Mouse (Mus musculus): ENCODE data around the gene Dcun1d5.
A peak's percentile ranks its signal among the peaks of the same experiment; 100 is the strongest.
"Not testable (repeated sequence)": the region's sequence is repeated elsewhere in the genome, so short reads cannot be mapped to it uniquely, and the experiment has no call there.

The Dcun1d5 gene

GRCm38 (mm10) chr9:7184172-7184896 lies at the start of gene Dcun1d5, which contains the start of gene Dync2h1:
Dcun1d5 (plus strand) TSS chr9:7184520.
Dync2h1 (minus strand) TSS chr9:7184446.
- peak; percentile 91 to 93 for DNase-seq

DNA sequence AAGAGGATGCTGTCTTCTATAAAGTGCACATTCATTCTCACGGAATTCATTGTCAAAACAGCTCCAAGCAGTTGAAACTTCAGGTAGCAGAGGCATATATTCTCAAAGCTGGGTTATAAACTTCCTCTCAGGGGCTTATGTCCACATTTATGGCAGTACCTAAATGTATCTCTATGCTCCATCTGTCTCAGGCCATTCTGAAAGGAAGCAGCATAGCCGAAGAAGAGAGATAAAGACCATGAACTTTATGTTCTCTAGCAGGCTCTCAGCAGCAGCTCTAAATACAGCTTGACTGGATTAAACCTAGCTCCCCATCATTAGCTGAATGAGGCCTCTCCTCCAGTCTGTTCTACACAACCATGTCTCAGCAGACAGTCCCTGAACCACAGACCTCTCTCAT lies 29.9 kb upstream of the Dcun1d5 start:
- no peak for DNase-seq

DNA sequence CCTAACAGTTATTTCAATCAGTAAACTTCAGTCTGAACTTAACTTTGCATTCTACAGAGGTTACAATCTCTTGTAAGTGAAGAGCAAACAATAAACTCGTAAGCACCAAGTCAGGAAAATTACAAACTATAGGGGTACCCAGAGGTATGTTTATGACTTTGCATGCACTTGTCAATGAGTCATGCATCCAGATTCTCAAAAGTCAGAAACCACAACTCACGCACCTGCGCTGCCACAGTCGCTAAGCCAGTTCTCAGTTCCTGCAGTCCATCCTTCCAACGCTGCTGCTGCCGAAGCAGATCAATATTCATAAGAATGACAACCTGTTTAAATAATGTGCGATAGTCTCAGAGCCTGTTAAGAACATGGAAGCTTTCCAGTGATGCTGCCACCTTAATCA lies 25.7 kb upstream of the Dcun1d5 start:
- no peak for DNase-seq

DNA sequence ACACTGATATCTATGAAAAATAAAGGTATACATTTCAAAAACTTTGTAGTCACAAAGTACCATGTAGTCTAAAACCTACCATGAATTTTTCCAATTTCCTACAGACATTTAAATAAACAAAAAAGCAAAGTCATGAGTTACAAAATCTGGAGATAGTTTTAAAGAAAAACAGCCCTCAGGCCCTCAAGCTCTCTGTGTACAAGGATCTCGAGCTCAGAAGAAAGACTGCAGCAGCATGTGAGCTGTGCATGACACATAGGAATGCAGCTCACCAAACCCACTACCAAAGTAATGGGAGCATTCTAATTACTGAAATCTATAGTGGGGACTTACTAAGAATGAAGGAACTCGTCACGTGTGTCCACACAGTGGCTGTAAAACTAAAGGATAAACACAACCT lies 24.6 kb upstream of the Dcun1d5 start:
- no peak for DNase-seq

- DNase-seq = no peak
Measured at GRCm38 (mm10) chr9:7160688-7161087, 23.6 kb upstream of the Dcun1d5 start.

GRCm38 (mm10) chr9:7167339-7167998 lies 16.9 kb upstream of the Dcun1d5 start:
- no peak for DNase-seq

DNA sequence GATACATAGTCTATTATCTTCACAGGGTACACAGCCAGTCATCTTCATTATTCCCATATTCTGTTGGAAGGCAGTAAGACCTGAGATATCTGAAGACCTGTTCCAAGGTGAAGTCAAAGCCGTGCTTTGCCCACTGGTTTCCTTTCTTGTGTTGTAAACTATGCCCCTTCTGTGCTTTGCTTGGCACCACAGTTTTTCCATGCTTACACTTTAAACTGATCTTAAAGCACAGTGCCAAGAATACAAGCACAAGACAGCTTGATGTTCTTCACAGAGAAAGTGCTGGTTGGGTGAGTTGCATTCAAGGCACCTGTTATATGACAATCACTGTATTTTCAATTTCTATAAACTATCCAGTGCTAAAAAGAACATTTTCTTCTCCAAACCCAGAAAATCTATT lies 10.6 kb upstream of the Dcun1d5 start:
- no peak for DNase-seq

- peak; percentile 87 to 88 for DNase-seq
Measured at GRCm38 (mm10) chr9:7176618-7177610, 7.4 kb upstream of the Dcun1d5 start.

DNA sequence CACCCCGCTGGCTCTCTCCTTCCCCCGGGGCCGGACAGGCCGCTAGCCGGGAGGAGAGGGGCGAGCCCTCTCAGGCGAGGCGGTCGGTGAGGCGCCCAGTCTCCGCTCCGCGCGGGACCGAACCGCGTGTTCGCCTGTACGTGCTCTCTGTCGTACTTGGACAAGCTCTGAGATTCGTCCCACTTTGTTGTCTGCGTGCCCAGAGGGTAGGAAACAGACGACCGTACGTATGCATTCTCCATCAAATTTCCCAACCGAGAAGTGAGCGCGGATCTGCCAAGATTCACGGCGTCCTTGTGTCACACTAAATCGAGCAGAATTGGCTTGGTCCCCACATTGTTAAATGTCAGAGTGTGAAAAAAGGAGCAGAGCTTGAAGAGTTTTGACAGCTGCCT lies 574 bp downstream of the Dcun1d5 start:
- DNase-seq = no peak

DNA sequence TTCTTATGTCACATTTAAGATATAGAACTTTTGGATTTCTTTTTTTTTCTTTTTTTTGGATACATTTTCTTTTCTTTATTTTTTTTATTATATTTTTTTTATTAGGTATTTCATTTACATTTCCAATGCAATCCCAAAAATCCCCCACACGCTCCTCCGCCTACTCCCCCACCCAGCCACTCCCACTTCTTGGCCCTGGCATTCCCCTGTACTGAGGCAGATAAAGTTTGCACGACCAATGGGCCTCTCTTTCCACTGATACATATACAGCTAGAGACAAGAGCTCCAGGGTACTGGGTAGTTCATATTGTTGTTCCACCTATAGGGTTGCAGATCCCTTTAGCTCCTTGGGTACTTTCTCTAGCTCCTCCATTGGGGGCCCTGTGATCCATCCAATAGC lies 6.4 kb downstream of the Dcun1d5 start:
- not testable (repeated sequence) for DNase-seq

DNA sequence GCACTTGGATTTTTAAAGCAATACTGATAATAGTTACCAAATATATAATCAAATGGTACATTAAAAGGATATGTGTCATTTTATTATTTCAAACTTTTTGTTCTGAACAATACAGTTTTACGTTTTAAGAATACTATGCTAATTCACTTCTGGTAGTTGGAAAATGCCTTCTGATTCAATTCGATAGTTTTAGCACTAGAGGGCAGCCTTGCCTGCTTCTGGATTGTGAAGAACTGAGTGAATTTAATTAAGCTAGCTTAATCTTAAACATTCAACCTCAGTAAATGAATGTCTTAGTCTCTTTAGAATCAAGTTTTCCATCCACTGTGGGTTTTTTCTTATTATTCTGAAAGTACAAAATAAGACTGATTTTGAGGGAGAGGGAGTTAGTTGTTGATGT lies 31.9 kb downstream of the Dcun1d5 start:
- peak; percentile 47 to 58 for DNase-seq

DNA sequence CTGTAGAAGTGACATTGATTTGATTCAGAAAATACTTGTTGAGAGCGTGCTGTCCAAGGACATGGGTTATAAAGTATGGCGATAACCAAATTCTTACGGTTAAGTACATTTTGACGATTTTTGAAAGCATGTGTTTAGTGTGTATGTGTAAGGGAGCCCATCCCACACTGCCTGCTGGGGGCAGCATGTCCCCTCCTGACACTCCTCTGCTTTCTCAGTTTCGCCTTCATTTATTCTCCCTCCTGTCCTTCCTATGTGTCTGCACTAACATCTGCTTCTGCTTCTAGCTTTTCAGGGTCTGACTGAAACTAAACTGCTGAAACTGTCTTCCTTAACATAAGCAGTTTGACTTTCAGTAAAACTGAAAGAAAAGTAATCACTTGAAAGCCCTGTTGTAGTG lies 36.7 kb downstream of the Dcun1d5 start:
- peak; percentile 31 to 34 for DNase-seq

DNA sequence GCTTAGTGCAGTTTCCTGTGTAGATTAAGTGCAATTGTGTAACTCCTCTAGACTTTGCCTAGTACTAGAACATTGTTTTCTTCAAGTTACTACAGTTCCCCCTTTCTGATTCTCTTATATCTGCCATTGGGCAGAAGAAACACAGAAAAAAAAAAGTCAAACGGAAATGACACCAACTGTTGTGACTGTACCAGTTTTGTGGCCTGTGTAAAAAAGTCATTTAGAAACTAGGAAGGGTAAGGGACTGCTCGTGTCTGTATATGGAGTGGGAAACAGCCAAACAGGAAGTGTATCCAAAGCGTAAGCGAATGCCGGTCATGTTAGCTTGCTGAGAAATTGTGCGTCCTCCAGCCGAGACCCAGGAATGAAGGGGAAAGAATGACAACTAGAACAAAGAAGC lies 37.1 kb downstream of the Dcun1d5 start:
- peak; percentile 6 to 9 for DNase-seq

GRCm38 (mm10) chr9:7238619-7239018 lies 54.3 kb downstream of the Dcun1d5 start:
- no peak for DNase-seq

GRCm38 (mm10) chr9:7239967-7240366 lies 55.6 kb downstream of the Dcun1d5 start:
- DNase-seq = no peak

DNA sequence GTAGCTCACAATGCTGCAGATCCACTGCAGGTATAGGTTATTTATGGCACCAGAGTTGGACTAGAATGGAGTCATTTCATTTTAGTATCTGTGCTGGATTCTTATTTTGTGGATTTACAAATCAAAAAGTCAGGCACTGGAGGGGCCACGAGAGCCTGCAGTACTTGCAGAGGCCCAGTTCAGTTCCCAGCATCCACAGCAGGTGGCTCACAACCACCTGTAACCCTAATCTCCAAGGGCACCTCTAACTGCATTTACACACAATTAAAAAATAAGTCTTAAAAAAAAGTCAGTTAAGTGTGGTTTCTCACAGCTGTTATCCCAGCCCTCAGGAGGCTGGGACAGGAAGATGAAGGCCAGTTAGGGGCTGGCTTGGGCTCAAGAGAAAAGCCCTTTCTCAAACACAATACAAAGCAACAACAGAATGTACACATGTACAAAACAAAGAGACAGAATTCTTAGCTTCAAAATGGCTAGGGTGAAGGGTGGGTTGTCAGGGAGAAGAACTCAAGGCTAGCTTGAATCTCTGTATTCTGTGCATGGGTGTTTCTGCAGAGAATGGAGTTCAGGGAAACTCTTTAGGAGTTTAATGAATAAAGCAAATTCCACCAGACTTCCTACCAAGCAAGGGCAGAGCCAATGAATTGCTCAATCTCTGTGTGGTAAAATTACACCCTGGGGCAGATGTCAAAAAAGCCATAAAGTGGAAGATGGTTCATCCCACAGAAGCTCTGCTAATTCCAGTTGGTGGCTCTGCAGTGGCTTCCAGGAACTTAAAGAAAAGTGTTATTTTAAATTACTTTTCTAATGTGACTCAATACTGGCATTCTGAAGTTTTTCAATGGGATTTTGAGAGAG lies 68.7 kb downstream of the Dcun1d5 start:
- no peak for DNase-seq

All from B cell, adult 2 months (primary cell).